Mouse (Mus musculus): ENCODE results near the gene Asxl1. TPM values are rescaled to one million over a fixed set of nuclear protein-coding genes. Genes with fewer than 3 reads are reported as not detected.

Asxl1 gene
- total RNA-seq (2021), result 10 to 100 TPM; 51.3 to 53.2 TPM
- long read RNA-seq, experiment 1, full-length matches to known transcripts, result 1 of 6 reads
- long read RNA-seq, experiment 1, partial matches to known transcripts, result 2 of 6 reads
- long read RNA-seq, experiment 1, other reads (novel, unspliced or antisense), result 3 of 6 reads
- long read RNA-seq, experiment 2, full-length matches to known transcripts, result 1 of 13 reads
- long read RNA-seq, experiment 2, partial matches to known transcripts, result 0 of 13 reads
- long read RNA-seq, experiment 2, other reads (novel, unspliced or antisense), result 12 of 13 reads

- peak; percentile 82 to 92 for DNase-seq (ENCODE audit: low spot score in 2 of 2)
Measured at GRCm38 (mm10) chr2:153345454-153346220, at the start of gene Asxl1. Gene Asxl1, plus strand, starts transcription at chr2:153345829.

GRCm38 (mm10) chr2:153297771-153298170, 47.9 kb upstream of the Asxl1 start:
- no peak for DNase-seq (ENCODE audit: low spot score in 2 of 2)

DNA sequence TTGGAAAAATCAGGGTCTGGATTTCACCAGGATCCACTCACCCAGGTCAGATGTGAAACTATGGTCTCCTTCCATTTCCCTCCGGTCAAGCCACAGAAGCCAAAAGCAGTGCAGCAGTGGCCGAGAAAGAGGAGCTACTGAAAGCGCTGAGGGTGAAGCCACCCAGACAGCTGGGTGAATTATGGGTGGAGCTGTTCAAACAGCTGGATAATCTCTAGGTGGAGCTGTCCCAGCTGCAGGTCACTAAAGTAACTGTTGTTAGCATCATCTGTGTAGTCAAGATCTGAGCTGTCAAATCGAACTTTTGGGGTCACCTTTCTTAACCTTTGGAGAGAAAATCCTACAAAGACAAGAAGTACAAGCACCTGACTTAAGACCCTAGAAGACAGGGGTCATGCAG, 47.2 kb upstream of the Asxl1 start:
- no peak for DNase-seq (ENCODE audit: low spot score in 2 of 2)

GRCm38 (mm10) chr2:153298863-153299262, 46.8 kb upstream of the Asxl1 start:
- no peak for DNase-seq (ENCODE audit: low spot score in 2 of 2)

- no peak for DNase-seq (ENCODE audit: low spot score in 2 of 2)
Measured at GRCm38 (mm10) chr2:153301123-153301522, 44.5 kb upstream of the Asxl1 start.

- peak in 1 of 2 experiments; percentile 47 for DNase-seq (ENCODE audit: low spot score in 2 of 2)
Measured at GRCm38 (mm10) chr2:153305240-153305639, 40.4 kb upstream of the Asxl1 start.

GRCm38 (mm10) chr2:153308586-153308985, 37.0 kb upstream of the Asxl1 start:
- DNase-seq (ENCODE audit: low spot score in 2 of 2), result no peak

DNA sequence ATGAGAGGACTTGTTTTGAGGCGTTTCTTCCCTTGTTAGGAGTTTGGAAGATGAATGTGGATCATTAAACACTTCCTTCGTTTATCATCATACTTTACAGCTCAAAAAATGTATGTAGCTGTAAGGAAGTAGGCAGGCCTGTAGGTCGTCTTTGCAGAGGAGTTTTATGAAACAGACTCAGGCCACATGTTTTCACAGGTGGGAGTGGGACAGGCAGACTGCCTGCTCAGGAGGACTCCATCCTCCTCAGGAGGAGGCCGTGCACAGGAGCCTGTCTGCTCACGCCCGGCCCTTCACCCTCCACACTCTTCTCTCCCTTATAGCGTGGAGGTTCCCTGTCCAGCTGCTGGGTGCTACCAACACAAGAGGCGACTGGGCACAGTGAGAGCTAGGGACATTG, 36.5 kb upstream of the Asxl1 start:
- DNase-seq (ENCODE audit: low spot score in 2 of 2), result no peak

DNA sequence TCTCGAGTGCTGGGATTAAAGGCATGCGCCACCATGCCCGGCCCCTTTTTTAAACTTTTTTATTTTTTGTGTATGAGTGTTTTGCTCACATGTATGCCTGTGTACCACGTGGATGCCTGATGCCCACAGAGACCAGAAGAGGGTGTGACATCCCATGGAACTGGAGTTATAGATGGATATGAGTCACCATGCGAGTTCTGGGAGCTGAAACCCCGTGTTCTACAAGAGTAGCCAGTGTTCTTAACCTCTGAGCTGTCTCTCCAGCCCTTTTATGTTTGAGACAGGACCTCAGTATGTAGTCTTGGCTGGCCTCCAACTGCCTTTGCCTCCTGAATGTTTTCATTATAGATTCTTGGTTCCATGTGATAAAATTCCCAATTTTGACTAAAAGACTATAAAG, 35.4 kb upstream of the Asxl1 start:
- DNase-seq (ENCODE audit: low spot score in 2 of 2), result no peak

DNA sequence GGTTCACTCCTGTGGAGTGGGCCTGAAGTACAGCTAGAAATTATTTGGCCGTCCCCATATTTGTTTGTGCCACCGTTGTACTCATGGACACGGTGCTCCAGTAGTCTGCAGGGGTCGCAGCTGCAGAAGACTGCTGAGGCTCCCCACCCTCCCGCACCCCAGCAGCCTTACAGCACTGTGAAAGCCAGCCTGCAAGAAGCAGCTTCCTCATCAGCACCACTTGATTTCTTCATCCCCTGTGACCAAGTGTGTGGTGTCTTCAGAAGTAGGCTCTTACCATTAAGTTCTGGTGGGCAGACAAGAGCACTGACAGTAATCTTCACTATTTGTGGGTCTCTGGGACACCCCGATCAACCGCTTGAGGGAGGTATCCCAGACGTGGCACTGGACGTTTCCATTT, 32.7 kb upstream of the Asxl1 start:
- no peak for DNase-seq (ENCODE audit: low spot score in 2 of 2)

DNA sequence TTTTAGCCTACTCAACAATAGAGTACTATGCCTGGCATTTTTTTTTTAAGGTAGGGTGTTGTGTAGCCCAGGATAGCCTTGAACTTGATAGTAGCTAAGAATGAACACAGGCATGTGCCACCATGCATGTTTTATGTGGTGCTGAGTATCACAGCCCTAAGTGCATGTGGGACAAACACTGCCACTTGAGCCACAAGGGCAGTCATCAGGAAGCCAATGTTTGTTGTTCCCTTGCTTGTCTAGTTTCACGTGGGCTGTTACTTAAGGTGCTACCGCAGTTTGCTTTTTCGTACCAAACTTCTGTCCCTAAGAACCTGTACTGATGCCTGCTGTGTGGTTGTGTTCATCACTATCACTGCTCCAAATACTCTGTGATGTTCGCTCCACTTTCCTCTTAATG, 27.2 kb upstream of the Asxl1 start:
- DNase-seq (ENCODE audit: low spot score in 2 of 2), result no peak

GRCm38 (mm10) chr2:153319036-153319643, 26.5 kb upstream of the Asxl1 start:
- no peak for DNase-seq (ENCODE audit: low spot score in 2 of 2)

DNA sequence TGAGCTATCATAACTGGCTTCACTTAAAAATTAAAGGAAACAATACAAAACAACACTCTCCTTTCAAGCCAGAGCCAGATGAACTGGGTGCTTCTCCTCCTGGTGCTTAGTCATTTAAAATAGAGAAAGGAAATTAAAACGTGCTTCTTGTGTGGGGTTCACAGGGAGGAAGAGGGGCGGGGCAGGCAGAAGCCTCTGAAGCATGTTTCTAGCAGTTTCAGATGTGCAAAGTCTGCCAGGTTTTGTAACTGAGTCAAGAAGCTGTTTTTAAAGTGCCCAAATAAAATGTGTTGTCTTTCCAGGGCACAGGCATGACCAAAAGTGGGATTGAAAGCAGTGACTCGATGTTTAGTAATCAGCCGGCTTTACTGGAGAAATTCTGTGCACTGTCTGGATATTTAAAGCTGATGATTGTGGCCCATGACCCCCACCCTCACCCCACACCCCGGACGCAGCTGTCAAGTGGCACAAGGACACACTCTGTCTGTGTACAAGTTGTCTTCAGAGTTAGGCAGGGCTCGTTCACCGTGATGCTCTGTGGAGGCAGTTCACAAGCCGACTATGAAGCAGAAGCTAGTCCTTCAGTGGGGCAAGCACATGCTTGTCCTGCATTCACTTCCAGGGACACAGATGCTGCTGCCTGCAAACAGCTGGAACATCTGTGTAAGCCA, 19.8 kb upstream of the Asxl1 start:
- DNase-seq (ENCODE audit: low spot score in 2 of 2), result no peak

DNA sequence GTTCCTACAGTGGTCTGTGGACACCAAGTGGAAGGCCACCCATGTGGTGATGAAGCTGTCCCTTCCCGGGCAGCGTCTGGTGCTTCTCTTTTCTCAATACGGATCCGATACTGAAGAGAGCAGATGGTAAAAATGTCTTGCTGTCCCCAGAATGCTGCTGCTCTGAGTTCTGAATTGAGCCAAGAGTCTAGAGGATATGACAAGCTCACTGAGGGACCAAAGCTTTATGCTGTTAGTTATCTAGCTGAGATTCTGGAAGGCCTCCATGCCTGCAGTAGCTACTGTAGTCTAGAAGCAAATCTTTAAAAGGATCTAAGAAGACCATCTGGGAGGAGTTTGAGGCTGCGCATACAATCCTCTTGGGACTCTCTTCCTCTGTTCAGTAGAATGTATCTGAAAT, 13.4 kb upstream of the Asxl1 start:
- DNase-seq (ENCODE audit: low spot score in 2 of 2), result no peak

DNA sequence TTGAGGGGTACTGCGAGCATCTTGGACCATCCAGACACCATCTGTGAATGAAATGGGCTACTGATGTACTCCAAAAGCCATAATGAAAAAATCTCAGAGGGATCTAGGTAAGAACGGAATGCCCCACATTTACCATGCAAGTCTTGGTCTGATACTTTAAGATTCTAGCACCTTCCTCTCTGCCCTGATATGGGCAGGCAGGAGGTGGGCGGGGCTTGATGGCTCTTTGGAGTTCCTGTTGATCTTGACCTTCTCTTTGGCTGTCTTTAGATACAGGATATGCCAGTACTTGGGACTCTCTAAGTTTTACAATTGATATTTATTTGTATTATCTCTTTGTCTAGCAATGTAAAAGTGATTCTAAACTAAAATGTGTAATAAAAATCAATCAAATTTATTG, 12.6 kb upstream of the Asxl1 start:
- no peak for DNase-seq (ENCODE audit: low spot score in 2 of 2)

- DNase-seq (ENCODE audit: low spot score in 2 of 2), result no peak
Measured at GRCm38 (mm10) chr2:153333822-153334232, 11.8 kb upstream of the Asxl1 start.

- DNase-seq (ENCODE audit: low spot score in 2 of 2), result no peak
Measured at GRCm38 (mm10) chr2:153334281-153334680, 11.3 kb upstream of the Asxl1 start.

- no peak for DNase-seq (ENCODE audit: low spot score in 2 of 2)
Measured at GRCm38 (mm10) chr2:153336117-153336516, 9.5 kb upstream of the Asxl1 start.

DNA sequence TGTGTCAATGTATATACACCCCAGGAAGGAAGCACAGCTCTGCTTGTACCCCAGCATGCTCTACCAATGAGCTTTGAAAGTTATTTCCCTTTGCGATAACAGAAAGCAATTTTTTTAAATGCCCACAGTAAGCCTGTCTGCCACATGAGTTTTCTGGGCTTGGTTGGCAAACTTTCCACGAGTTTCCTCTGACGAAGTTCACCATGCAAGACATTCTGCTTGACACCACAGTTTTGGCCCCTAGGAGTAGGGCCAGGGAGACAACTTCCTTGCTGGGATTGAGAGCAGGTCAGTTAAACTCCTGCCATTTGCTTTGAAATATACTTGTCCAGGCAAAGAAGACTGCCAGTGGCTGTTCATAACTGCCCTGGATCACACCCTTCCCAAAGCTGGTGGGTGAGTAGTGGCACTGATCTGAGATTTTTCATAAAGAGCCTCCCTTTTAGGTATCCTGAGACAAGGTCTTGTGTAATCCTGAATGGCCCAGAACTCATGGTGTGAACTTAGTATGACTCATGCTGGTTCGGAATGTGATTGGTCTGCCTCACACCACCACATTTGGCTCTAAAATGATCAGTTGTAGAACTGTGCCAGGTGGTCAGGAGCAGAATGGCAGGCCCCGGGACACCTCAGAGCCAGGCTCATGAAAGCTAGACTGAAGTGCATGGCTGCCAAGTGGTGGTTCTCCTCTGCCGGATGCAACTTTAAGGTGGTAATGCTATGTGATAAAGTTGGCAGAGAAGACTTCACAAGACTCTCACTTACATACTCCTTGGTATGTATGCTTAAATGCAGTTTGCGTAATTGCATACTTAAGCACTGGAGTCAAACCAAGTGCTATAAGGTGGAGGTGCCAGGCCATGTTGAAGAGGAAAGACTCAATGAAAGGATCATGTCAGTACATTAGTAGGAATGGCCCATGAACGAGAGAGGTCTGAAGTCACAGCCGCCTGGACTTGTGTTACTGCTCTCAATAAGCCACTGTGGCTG, 7.0 kb upstream of the Asxl1 start:
- DNase-seq (ENCODE audit: low spot score in 2 of 2), result no peak

DNA sequence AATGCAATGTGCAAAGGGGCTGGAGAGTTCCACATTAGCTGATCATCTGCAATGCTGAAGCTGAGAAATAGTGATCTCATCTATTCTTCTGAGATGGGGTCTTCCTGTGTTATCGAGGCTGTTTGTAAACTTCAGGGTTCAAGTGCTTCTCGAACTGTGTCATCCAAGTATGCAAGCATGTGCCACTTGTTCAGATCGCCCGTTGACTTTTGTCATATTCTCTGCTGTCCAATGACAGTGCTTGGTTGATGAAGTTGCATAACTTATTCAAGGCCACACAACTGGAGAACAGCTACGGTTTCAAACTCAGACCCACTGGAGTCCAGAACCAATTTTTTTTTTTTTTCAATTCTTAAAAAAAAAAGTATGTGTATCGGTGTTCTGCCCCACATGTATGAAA, 3.5 kb upstream of the Asxl1 start:
- no peak for DNase-seq (ENCODE audit: low spot score in 2 of 2)

GRCm38 (mm10) chr2:153342602-153343001, 3.0 kb upstream of the Asxl1 start:
- no peak for DNase-seq (ENCODE audit: low spot score in 2 of 2)

Measured in adrenal gland, postnatal 4 days (tissue).